Mouse (Mus musculus) ES-E14 (cell line): ENCODE measurements around the gene Slc35f1.

Source experiments
- HCFC1 ChIP-seq: IDR thresholded peaks from 2 replicates; pipeline ENCODE4 v1.6.1; 2012; ENCODE audit warnings: low read length, inconsistent platforms, borderline replicate concordance; ENCODE audit not compliant: insufficient read depth
- ZC3H11A ChIP-seq: IDR thresholded peaks from 2 replicates; pipeline ENCODE4 v1.6.1; 2012; ENCODE audit warnings: low read depth, mild to moderate bottlenecking, inconsistent platforms, low read length, borderline replicate concordance
- ZNF384 ChIP-seq: IDR thresholded peaks from 2 replicates; pipeline ENCODE4 v1.6.1; 2012; ENCODE audit warnings: low read depth, low read length, inconsistent platforms

GRCm38 (mm10) chr10:52742671-52743379 is 52.5 kb downstream of the Slc35f1 start:
- TF ChIP-seq HCFC1: no peak
- TF ChIP-seq ZNF384: no peak
- TF ChIP-seq ZC3H11A: no peak
